Mouse (Mus musculus): ENCODE measurements at regions not wholly inside any gene's neighbourhood (a gene's known extent, or its start where the extent isn't known, plus 50 kb on each side); places are given as distances from the start of the nearest gene placed in this dataset.

DNA sequence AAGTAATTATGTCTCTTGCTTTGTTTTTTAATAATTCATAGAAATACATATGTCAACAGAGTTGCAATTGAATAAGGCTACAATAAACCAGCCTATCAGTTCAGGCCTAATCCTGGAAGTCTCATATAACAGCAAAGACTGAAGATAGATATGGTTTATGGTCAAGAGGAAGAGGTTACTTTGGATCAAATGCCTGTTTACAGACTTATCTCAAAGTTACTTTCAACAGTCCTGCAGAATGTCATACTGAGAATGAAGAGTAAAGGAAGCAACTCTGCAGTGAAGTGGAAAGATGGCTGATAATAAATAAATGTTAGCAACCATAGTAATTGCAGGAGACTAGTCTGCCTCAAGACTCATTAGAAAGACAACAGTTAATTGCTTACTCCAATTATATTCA, 684.8 kb upstream of the Vstm2a start:
- no peak overlapping the region for H3K27ac ChIP-seq (replicated peaks)
- no peak for DNase-seq (ENCODE audit: low spot score)
- H3K36me3 ChIP-seq, result no peaks in the 10 kb centered on the region

GRCm38 (mm10) chr11:15619963-15620362, 637.6 kb upstream of the Vstm2a start:
- Histone ChIP-seq H3K36me3 (no peaks in the 10 kb centered on the region), H3K9me3 (replicated peaks) (no peaks in the 10 kb centered on the region), H3K4me3 (no peak overlapping the region), H3K27ac (replicated peaks) (no peak overlapping the region), H3K27me3 (ENCODE audit: low read depth, poor library complexity, severe bottlenecking) (no peaks in the 10 kb centered on the region), H3K4me1 (peaks cover 4% of the 10 kb centered on the region; the same call in 1 of the 2 replicates)
- peak; percentile 14 for DNase-seq (ENCODE audit: low spot score)
- 50% methylated on average over 4 of the region's 4 CpGs for WGBS

More for the DNA sequence above, 684.8 kb upstream of the Vstm2a start:
- H3K9me3 ChIP-seq (replicated peaks), result no peaks in the 10 kb centered on the region
- no peak overlapping the region for H3K4me3 ChIP-seq
- H3K4me1 ChIP-seq, result no peaks in the 10 kb centered on the region
- H3K27me3 ChIP-seq (ENCODE audit: low read depth, poor library complexity, severe bottlenecking), result no peaks in the 10 kb centered on the region

GRCm38 (mm10) chr11:15649025-15649680, 608.4 kb upstream of the Vstm2a start:
- no peaks in the 10 kb centered on the region for H3K9me3 ChIP-seq (replicated peaks)
- DNase-seq (ENCODE audit: low spot score), result no peak

DNA sequence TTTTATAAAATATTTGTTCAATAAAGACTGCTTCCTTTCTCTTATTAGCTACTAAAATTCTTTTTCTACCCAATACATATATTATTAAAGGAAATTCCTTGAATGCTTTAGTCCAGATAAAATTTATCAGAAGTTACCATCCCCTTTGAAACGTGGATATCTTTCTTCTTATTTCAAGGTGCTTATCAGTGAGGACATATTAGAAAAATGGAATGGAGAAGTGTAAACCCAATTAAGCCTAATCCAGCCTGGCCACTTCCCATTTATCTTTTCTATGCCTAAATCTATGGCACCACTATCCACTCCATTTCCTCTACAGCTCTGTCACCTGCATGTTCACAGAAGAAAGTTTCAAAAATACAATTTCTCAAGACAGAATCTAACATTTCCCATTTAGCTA, 568.5 kb upstream of the Vstm2a start:
- H3K36me3 ChIP-seq, result no peaks in the 10 kb centered on the region
- no peak for DNase-seq (ENCODE audit: low spot score)
- H3K27me3 ChIP-seq (ENCODE audit: low read depth, poor library complexity, severe bottlenecking), result no peaks in the 10 kb centered on the region
- H3K4me3 ChIP-seq, result no peak overlapping the region
- no peaks in the 10 kb centered on the region for H3K9me3 ChIP-seq (replicated peaks)
- no peaks in the 10 kb centered on the region for H3K4me1 ChIP-seq
- WGBS, result 59% methylated on average over 1 of the region's 1 CpGs
- H3K27ac ChIP-seq (replicated peaks), result no peak overlapping the region

More at GRCm38 (mm10) chr11:15649025-15649680, 608.4 kb upstream of the Vstm2a start:
- no peak overlapping the region for H3K4me3 ChIP-seq
- no peak overlapping the region for H3K27ac ChIP-seq (replicated peaks)
- H3K36me3 ChIP-seq, result no peaks in the 10 kb centered on the region
- H3K27me3 ChIP-seq (ENCODE audit: low read depth, poor library complexity, severe bottlenecking), result no peaks in the 10 kb centered on the region
- H3K4me1 ChIP-seq, result no peaks in the 10 kb centered on the region; the same call in 1 of the 2 replicates

DNA sequence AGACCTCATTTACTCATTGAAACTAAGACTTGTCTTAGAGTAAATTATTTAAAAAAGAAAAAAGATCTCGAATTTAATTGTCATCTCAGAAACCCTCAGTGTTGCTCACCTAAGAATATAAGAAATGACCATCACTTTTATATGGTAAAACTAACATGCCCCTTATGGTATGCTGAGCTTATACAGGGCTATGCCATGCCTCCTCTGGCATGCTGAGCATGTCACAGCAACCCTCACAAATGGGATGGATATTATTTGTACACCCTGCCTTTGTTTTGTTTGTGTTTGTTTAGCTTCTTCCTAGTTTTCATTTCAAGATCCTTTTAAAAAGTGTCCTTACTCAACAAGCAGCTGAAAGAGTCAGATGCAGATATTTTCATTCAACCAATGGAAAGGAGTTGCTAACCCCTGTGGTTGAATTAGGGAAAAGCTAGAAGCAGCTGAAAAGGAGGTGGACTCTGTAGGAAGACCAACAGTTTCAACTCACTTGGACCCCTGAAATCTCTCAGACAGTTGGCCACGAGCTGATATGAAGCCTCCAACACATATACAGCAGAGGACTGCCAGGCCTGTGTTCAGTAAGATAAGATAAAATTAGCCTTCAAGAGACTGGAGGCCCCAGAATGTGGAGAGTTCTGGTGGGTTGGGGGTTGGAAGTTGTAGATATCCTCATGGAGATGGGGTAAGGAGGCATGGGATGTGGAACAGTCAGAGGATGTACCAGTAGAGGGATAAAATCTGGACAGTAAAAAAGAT, 559.3 kb upstream of the Vstm2a start:
- 75% methylated on average over 2 of the region's 2 CpGs for WGBS
- Histone ChIP-seq H3K27me3 (ENCODE audit: low read depth, poor library complexity, severe bottlenecking) (no peaks in the 10 kb centered on the region), H3K4me1 (no peaks in the 10 kb centered on the region), H3K4me3 (no peak overlapping the region), H3K36me3 (no peaks in the 10 kb centered on the region), H3K27ac (replicated peaks) (no peak overlapping the region), H3K9me3 (replicated peaks) (no peaks in the 10 kb centered on the region)
- no peak for DNase-seq (ENCODE audit: low spot score)

- Histone ChIP-seq H3K4me3 (no peak overlapping the region), H3K4me1 (no peaks in the 10 kb centered on the region)
- no peak for DNase-seq (ENCODE audit: low spot score)
Measured at GRCm38 (mm10) chr11:15715987-15716386, 541.5 kb upstream of the Vstm2a start.

DNA sequence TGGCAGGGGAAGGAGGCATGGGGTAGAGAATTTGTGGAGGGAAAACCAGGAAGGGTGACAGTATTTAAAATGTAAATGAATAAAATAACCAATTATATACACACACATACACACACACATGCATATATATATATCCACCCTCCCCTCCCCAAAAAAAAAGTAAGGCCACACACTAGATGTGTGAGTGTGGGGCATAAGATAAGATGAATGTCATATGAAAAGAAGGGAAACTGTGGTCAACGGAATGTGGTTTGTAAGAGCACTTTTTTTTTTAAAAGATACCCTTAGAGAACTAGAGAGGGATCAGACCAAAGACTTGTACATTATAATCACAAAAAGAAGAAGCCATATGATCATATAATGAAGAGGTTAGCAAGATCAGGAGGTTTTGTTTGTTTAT, 540.0 kb upstream of the Vstm2a start:
- WGBS, result 89% methylated on average over 1 of the region's 1 CpGs
- Histone ChIP-seq H3K4me1 (no peaks in the 10 kb centered on the region), H3K27ac (replicated peaks) (no peak overlapping the region), H3K27me3 (ENCODE audit: low read depth, poor library complexity, severe bottlenecking) (no peaks in the 10 kb centered on the region), H3K36me3 (no peaks in the 10 kb centered on the region), H3K4me3 (no peak overlapping the region), H3K9me3 (replicated peaks) (no peaks in the 10 kb centered on the region)
- no peak for DNase-seq (ENCODE audit: low spot score)

More at GRCm38 (mm10) chr11:15715987-15716386, 541.5 kb upstream of the Vstm2a start:
- no peak overlapping the region for H3K27ac ChIP-seq (replicated peaks)
- H3K9me3 ChIP-seq (replicated peaks), result no peaks in the 10 kb centered on the region
- no peaks in the 10 kb centered on the region for H3K36me3 ChIP-seq
- no peaks in the 10 kb centered on the region for H3K27me3 ChIP-seq (ENCODE audit: low read depth, poor library complexity, severe bottlenecking)

DNA sequence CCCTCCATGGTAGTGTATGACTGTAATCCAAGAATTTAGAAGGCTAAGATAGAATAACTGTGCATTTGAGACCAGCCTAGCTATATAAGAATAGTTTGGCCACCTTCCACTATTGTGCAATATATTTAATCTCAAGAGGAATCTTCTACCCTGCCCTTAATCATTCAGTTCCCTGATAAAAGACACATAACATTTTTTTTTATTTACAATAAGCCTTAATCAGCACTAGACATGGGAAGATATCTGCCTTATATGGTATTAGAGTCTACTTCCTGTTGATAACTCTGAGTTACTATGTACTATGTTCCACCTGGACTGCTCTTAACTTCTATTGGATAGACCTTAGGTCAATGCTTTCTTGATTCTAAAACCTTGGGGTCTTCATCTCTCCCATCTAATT, 519.9 kb upstream of the Vstm2a start:
- Histone ChIP-seq H3K4me3 (no peak overlapping the region), H3K27ac (replicated peaks) (no peak overlapping the region), H3K4me1 (no peaks in the 10 kb centered on the region), H3K36me3 (no peaks in the 10 kb centered on the region), H3K27me3 (ENCODE audit: low read depth, poor library complexity, severe bottlenecking) (no peaks in the 10 kb centered on the region), H3K9me3 (replicated peaks) (no peaks in the 10 kb centered on the region)
- DNase-seq (ENCODE audit: low spot score), result no peak

DNA sequence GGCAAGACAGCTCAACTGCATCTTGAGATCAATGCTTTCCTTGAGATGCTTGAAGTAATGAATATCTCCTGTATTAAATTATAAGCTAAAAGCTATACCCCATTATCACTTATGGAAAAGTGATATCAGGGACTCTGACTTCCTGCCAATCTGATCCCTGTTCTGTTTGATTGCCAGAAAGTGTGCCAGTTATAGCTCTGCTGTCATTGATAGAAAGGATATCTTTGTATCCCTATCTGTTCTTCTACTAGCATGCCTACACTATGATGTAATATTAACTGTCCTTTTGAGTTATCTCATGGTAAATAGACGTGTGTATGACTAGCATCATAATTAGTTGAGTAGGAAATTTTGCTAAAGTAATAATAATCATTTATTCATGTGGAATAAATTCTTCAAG, 501.5 kb upstream of the Vstm2a start:
- DNase-seq (ENCODE audit: low spot score), result no peak
- no peaks in the 10 kb centered on the region for H3K36me3 ChIP-seq
- no peak overlapping the region for H3K4me3 ChIP-seq
- H3K27ac ChIP-seq (replicated peaks), result no peak overlapping the region
- H3K9me3 ChIP-seq (replicated peaks), result no peaks in the 10 kb centered on the region
- no peaks in the 10 kb centered on the region for H3K4me1 ChIP-seq
- WGBS, result 72% methylated on average over 1 of the region's 1 CpGs
- H3K27me3 ChIP-seq (ENCODE audit: low read depth, poor library complexity, severe bottlenecking), result no peaks in the 10 kb centered on the region

GRCm38 (mm10) chr11:15769651-15770617, 487.6 kb upstream of the Vstm2a start:
- H3K4me1 ChIP-seq, result no peaks in the 10 kb centered on the region
- no peak for DNase-seq (ENCODE audit: low spot score)
- H3K27me3 ChIP-seq (ENCODE audit: low read depth, poor library complexity, severe bottlenecking), result no peaks in the 10 kb centered on the region
- H3K27ac ChIP-seq (replicated peaks), result no peak overlapping the region
- no peaks in the 10 kb centered on the region for H3K36me3 ChIP-seq
- H3K9me3 ChIP-seq (replicated peaks), result no peaks in the 10 kb centered on the region
- 71% methylated on average over 3 of the region's 3 CpGs for WGBS
- H3K4me3 ChIP-seq, result no peak overlapping the region

All from midbrain, embryonic 10.5 days (tissue).